Mouse (Mus musculus) forebrain, embryonic 10.5 days (tissue): ENCODE data around the gene Urad. TPM values are rescaled to one million over a fixed set of nuclear protein-coding genes. Genes with fewer than 3 reads are reported as not detected.

Experiments used
- DNase-seq: peaks from one replicate; pipeline ENCODE4 v3.0.0-alpha.2; 2017; ENCODE audit warnings: low spot score; ENCODE audit errors: extremely low spot score
- H3K27ac ChIP-seq: fragments of 300-500 bp; sonication (generic); 2 replicates; pipeline ENCODE4 v1.5.1; 2016; ENCODE audit warnings: mild to moderate bottlenecking
- H3K27me3 ChIP-seq: fragments of 300-500 bp; sonication (generic); 2 replicates; pipeline ENCODE4 v1.6.1; 2016; ENCODE audit warnings: mild to moderate bottlenecking; ENCODE audit not compliant: poor library complexity, severe bottlenecking
- H3K36me3 ChIP-seq: fragments of 300-500 bp; sonication (generic); replicated peaks from 2 replicates; pipeline ENCODE4 v1.6.1; 2016; ENCODE audit warnings: mild to moderate bottlenecking, moderate library complexity
- H3K4me1 ChIP-seq: fragments of 300-500 bp; sonication (generic); 2 replicates; pipeline ENCODE4 v1.6.1; 2016
- H3K4me3 ChIP-seq: fragments of 300-500 bp; sonication (generic); 2 replicates; pipeline ENCODE4 v1.5.1; 2016; ENCODE audit warnings: mild to moderate bottlenecking, moderate library complexity
- H3K9me3 ChIP-seq: fragments of 300-500 bp; sonication (generic); 2 replicates; pipeline ENCODE4 v1.6.1; 2016; ENCODE audit warnings: mild to moderate bottlenecking, moderate library complexity
- WGBS: fragments of 180-500 bp; shearing (Covaris S2); methylation state at CpG from one replicate; pipeline ENCODE4 v1.1.7; 2016; 5-methylcytosine and 5-hydroxymethylcytosine counted together
- microRNA-seq: library from miRNA; unstranded; fragments of <30 nt; microRNA quantifications from one replicate; pipeline ENCODE4, GENCODE M21; 2017
- polyA plus RNA-seq: library from polyadenylated mRNA; unstranded; fragments of >200 nt; fragmentation: Nextera tagmentation; extraction: Ambion mirVana; gene quantifications from 2 replicates; pipeline ENCODE4 v1.2.1, GENCODE M21; 2016

Urad gene
- polyA plus RNA-seq, 1 experiment from 2014 or later: not detected

DNA sequence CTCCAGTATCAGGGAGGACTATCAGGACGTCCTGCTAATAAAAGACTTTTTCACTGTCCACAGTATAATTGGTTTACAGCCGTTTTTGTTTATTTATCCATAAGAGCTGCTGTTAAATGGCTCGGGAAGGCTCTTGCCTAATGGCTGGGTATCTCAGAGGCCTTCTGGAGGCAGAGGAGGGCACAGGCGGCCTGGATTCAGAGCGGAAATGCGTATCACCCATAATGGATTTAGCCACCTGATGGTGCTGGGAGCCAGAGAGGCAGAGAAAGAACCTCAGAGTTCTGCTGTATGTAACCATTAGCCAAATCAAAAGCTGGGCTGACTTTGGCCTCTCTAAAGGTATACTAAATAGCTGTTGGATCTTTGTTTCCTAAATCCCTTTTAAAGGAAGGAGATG, 54.8 kb downstream of the Urad start:
- no peak for DNase-seq
- H3K4me1 ChIP-seq: peaks cover 7% of the 10 kb centered on the region
- no peak overlapping the region for H3K4me3 ChIP-seq
- H3K27me3 ChIP-seq: peaks cover 99% of the 10 kb centered on the region
- WGBS: 14% methylated on average over 6 of the region's 6 CpGs
- no peaks in the 10 kb centered on the region for H3K9me3 ChIP-seq
- H3K36me3 ChIP-seq: no peaks in the 10 kb centered on the region
- H3K27ac ChIP-seq: no peak overlapping the region

Small RNA genes within 50 kb of the gene (microRNA-seq; reads per million reads assigned to microRNA genes)
- gene Mir7k: not detected

Other genes with a start within 250 kb of the Urad start
- gene Lnx2, start 245.9 kb downstream of the Urad start, polyA plus RNA-seq: 8.6 and 9.8 TPM in 2 replicates
- 129 and 132 TPM in 2 replicates for gene Polr1d, start 245.4 kb downstream of the Urad start, polyA plus RNA-seq
- gene Gsx1, start 133.7 kb downstream of the Urad start, polyA plus RNA-seq: 2.4 and 3.0 TPM in 2 replicates
- not detected in 2 replicates for gene Pdx1, start 52.5 kb downstream of the Urad start, polyA plus RNA-seq
- not detected in 2 replicates for gene Cdx2, start 15.2 kb downstream of the Urad start, polyA plus RNA-seq
- gene Flt3, start 78.0 kb upstream of the Urad start, polyA plus RNA-seq: 0.04 TPM in 1 of 2 replicates, not detected in the other
- 49.9 and 55.4 TPM in 2 replicates for gene Pan3, start 107.7 kb upstream of the Urad start, polyA plus RNA-seq